Mouse (Mus musculus): ENCODE data around the gene Tmem181a.
"Not testable (repeated sequence)": the region's sequence is repeated elsewhere in the genome, so short reads cannot be mapped to it uniquely, and the experiment has no call there.

Tmem181a gene

GRCm38 (mm10) chr17:6256400-6257069 lies at the start of gene Tmem181a:
Gene Tmem181a, plus strand, starts transcription at chr17:6256860.
- DNase-seq: peak in 1 of 2 experiments; percentile 64

DNA sequence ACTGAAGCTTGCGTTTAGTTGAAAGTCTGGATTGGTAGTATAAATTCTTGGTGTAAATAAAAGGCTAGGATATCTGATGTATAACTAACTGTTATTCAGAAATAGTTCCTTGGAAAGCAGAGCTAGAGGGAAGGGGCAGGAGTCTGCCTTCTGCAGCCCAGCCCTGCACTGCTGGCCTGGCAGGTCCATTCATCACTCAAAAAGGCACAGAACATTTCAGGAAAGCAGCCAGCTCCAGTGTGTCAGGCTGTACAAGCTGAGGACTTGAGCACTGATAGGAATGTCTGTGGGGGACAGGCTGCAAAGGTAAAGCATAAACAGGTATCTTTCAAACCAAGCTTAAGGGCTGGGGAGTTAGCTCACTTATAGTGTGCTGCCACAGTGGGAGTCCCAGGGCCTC lies 44.9 kb upstream of the Tmem181a start:
- DNase-seq: no peak

DNA sequence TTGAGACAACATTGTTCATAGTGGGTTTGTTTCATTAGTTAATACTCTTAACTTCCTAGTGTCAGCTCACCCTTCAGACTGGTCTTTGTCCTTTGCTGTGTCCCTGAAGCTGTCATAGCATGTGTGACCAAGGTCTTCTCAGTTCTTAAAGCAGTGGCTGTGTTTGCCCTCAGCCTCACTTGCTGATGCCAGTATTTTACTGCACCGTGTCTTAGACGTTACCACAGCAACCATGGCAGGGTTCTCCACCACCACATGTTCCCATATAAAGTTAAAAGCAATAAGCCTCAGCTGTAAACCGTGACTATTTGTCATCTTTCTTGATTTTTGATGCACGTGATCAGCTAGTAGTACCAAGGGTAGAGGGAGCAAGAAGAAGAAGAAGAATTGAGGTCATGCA lies 41.0 kb upstream of the Tmem181a start:
- DNase-seq: no peak

GRCm38 (mm10) chr17:6216514-6216913 lies 40.1 kb upstream of the Tmem181a start:
- DNase-seq: no peak

DNA sequence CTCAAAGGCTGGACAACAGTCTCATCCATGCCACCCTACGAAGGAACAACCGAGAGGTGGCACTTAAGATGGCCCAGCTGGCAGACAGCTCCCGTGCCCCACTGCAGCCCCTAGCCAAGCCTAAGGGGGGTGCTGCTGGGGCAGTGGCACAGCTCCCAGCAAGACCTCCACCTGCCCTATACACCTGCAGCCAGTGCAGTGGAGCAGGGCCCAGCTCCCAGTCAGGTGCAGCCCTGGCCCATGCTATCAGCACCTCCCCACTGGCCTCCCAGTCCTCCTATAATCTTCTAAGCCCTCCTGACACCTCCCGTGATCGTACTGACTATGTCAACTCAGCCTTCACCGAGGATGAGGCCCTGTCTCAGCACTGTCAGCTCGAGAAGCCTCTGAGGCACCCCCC lies 24.0 kb upstream of the Tmem181a start:
- not testable (repeated sequence) for DNase-seq

- not testable (repeated sequence) for DNase-seq
Measured at GRCm38 (mm10) chr17:6251298-6251697, 5.4 kb upstream of the Tmem181a start.

DNA sequence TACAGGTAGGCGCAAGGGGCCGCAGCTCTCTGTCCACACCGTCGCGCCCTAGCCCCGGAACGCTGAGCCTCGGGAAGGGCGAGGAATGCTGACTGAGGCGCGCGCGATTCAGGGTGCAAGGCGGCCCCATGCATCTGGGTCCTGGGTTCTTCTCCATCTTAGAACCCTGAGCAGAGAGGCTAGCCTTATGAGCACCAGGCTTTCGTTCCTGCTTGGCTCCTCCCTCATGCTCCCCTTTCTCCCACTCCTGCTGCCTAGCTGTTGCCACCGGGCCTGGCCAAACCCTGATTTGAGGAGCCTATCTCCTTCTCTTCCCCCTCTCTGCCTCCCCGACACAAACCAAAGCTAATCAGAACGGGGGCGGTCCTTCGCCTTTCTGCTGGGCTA lies 403 bp downstream of the Tmem181a start:
- DNase-seq: peak; percentile 74 to 81

DNA sequence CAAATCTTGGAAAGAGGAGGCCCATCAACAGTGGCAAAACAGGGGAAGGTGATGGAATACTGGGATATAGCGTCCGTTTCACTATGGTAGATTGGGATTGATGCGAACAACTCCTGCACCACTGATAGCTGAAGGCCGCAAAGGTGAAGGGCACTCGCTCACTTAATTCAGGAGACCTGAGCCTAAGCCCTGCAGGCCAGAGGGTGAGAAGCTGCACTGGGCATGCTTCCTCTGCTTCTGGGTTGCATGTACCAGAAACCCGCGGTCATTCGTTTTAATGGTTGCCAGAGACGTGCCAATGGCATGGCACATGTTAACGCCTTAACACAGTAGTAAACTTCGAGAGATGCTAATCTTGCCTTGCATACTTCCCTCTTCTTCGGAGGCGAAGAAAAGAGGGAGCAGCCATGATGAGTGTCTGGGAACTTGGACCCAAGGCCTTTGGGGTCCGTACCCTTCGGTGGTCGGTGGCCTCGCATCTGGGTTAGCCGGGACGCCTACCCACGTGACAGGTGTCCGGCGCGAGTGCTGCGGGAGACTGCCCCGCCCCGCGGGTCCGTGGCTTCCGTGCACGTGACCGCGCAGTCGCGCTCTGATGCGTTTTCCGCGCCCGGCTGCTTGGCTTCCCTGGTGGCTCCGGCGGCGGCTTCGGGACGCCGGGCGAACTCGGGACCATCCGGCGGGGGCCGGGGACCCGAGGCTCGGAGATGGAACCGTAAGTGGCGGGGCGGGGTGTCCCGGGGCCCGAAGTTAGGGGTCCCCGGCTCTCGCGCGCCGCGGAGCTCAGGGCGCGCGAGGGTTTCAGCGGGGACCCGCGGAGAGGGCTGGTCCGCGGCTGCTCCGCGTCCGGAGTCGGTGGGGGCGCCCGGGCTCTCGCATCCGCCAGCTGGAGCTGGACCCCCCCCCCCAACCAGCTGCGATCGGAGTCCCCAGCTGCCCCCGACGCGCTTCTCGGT lies 13.5 kb downstream of the Tmem181a start:
- DNase-seq: peak; percentile 32 to 40

DNA sequence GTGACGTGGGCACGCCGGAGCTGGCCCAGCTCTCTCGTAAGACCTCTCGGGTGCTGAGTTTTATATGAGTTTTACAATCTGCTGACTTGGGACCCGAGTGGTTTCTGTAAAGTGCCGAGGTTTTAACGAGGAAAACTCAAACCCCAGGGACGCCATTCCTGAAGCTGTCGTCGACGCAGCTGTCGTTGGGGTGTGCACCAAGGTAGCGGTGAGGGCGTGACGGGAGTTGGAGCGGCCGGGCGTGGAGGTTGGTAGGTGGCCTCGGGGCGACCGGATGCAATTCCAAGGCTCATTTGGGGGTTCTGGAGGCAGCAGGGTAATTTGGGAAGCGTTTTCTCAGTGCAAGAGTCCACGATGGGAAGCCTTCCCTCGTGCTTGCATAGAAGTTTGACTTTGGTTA lies 14.2 kb downstream of the Tmem181a start:
- DNase-seq: peak; percentile 12 to 37

DNA sequence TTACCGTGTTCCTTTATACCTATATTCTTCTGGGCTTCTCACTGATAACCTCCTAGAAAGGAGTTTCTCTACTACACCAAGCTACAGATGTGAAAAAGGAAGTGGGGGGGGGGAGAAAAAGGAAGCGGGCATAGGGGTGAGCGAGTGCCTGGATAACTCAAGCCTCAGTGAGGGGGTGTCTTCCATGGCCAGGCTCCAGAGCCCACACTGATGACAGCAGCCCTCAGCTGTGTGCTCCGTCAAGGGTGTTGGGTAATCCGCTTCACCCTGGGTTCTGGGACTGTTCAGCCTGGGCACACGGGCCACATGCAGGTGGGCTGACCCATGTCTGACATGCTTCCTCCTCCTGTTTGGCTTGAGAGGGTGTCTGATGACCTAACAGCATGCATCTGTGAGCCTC lies 15.3 kb downstream of the Tmem181a start:
- not testable (repeated sequence) for DNase-seq

DNA sequence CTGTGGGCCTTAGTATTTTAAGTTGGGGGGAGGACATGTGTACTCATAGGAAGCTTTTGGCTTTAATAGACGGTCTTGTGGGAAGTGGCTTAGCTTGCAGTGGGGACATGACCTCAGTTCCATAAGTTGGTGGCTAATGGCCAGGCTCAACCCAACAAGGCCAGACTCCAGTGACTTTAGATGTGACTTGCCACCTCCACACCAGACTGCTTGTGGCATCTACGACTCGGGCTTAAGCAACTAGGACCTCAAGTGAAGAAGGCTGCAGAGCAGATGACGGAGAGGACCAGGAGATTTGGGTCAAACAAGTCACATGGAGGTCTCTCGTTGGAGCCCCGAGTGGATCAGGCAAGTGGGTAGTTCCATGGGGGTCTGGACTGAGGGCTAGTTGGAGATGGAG lies 18.0 kb downstream of the Tmem181a start:
- DNase-seq: not testable (repeated sequence)

DNA sequence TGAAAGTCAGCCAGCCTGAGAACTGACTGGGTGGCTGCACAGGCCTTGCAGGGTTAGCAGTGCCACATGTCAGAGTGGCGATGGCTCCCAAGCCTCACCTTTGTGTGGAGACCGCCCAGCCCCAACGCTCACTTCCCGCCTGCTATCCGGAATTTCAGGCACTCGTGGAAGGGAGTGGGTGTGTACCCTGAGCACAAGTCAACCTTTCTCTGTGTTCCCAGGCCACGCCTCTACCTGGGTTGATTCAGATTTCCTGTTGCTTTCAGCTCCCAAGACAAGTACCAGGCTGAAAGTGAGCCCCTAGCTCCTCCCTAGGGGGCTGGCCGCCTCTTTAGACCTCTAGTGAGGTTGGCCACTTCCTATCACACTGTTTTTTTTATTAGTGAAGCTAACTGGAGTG lies 22.5 kb downstream of the Tmem181a start:
- DNase-seq: not testable (repeated sequence)

GRCm38 (mm10) chr17:6279772-6280171 lies 23.1 kb downstream of the Tmem181a start:
- DNase-seq: not testable (repeated sequence)

GRCm38 (mm10) chr17:6280513-6280912 lies 23.9 kb downstream of the Tmem181a start:
- not testable (repeated sequence) for DNase-seq

GRCm38 (mm10) chr17:6283137-6283536 lies 26.5 kb downstream of the Tmem181a start:
- DNase-seq: not testable (repeated sequence)

DNA sequence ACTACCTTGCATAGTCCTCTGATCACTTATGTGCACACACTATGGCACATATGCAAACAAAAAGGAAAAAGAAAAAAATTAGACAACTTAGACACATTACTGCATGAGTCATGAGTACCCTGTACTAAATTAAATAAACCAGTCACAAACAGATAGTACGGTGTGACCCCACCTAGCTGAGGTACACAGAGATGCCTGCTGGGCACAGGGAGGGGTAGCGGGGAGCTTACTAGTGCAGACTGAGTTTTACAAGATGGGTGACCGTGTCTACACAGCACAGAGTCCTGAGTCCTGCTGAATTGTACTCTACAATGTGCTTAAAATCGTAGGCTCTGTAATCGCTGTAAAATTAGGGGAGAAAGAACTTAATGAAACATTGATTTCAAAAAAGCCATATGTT lies 29.5 kb downstream of the Tmem181a start:
- not testable (repeated sequence) for DNase-seq

DNA sequence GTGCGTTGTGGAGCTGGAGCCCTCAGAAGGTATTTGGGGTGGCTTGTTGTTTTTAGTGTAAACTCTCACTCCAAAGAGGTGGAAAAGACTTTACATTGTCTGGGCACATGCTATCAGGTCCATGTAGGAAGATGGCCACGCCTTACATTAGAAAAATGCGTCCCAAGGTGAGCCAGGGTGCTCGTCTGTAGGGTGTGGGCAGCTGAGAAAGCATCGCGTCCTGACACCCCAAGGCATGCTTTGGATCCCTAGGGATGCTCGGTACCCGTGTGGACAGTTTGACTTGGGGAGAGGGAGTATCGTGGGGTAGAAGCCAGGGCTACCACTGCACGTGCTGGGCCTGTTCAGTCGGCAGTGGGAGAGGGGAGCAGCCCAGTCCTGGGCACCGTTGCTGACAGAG lies 32.4 kb downstream of the Tmem181a start:
- DNase-seq: not testable (repeated sequence)

DNA sequence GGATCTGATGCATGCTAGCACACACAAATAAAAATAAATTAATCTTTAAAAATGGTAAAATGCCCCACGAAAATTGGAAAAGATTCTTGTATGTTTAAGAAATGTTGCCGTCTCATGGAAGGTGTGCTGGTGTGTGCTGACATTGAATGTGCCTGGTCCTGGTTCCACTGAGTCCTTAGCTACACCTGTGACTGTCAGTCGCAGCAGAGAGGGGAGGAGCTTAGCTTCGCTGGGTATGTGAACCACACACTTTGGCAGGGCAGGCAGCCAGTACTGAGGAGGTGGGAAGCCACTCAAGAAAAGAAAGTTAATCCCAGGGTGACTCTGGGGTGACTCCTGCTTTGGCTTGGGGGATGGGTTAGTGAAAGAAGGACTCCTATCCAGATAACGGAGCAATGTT lies 37.2 kb downstream of the Tmem181a start:
- DNase-seq: not testable (repeated sequence)

DNA sequence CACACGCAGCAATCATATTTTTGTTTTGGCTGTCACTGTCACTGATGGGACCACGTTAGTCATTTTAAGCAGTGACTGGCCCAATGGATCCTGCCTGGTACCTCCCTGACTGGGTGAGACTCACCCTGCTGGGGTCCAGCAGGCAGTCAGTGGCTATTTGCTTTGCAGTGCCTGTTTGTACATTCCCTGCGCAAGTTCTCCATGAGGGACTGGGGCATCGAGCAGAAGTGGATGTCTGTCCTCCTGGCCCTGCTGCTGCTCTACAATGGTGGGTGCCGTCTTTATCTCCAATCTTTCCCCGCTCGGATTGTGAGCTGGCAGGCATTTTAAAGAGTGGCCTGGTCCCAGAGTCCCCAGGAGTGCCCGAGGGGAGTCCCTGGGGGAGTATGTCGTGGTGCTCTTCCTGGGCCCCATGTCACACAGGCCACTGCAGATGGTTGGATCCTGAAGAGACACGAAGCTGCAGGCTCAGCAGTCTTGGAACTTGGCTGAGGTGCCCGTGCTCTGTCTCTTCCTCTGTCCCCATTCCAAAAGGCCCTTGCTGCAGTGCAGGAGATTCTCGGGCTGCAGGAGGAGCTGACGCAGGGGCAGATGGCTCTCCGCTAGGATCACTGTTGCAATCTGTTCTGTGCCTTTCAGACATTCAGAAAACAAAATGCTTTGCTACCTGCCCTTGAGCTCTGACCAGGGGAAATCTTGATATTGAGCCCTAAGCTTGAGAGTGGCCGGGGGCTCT lies 40.6 kb downstream of the Tmem181a start:
- peak in 1 of 2 experiments; percentile 45 for DNase-seq

DNA sequence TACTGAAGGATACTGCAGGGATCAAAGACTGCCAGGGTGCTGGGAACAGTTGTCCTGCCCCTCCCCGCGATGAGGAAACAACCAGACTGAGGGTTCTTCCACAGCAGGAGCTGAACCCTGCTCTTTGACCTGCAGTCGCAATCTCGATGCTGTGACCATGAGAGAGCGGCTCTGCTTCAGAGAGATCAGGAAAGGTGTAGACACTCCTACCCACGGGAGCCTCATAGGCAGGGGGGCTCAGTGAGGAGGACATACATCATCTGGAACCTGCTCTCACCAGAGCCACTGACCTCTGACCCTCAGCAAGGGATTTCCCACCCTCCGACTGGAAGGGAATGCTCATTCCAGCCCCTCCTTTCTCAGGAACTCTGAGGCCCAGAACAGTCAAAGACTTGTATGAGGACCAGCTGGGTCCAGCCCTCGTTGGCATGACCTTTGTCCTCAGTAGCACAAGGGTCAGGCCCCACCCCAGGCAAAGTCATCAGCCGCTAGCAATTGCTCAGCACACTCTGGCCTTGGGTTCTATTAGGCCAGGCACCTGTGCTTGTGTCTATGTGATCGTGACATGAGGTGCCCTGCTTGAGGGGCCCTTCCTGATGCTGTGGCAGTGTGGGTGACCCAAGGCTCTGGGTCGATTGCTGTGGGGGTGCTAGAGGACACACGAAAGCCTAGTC lies 43.7 kb downstream of the Tmem181a start:
- DNase-seq: not testable (repeated sequence)

DNA sequence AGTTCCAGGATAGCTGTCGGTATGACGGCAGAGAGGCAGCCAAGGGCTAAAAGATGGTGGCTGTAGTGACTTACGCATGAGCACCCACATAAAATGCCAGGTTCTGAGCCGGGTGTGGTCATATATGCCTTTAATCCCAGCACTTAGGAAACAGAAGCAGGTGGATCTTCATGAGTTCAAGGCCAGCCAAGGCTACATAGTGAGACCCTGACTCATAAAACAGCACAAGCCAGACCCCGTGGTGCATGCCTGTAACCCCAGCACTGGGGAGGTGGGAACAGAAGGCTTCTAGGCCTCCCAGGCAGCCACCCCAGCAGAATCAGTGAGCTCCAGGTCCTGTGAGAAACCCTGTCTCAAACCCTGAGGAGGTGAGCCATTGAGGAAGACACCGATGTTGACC lies 48.2 kb downstream of the Tmem181a start:
- DNase-seq: not testable (repeated sequence)

DNA sequence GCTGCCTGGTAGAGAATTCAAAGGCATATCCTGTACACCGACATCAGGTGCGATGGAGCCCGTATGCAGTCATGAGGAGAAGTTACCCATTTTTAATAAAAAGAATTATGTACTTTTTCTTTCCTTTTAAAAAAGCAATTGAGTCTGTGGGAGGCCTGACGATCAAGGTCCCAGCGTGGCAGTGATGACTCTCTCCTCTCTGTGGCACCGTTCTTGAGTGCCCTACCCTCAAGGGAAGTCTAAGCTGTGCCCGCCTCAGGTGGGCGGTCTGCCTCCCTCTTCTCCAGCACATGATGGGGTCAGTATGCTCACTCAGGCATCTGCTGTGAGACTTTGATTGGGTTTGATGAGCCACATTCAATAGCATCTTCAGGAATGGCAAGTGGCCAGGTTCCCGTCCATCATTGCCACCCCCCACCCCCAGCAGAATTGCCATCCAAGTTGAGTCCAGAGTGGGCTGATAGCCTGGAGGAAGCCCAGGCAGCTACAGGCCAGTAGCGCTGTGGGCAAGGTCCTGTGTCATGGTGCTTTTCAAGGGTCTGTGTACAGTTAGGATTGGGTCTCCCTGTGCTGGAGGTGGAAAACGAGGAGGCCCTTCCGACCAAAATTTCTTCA lies 49.1 kb downstream of the Tmem181a start:
- peak; percentile 68 to 73 for DNase-seq

All from cerebellum, postnatal 10 days (tissue).